Mouse (Mus musculus) intestine, embryonic 14.5 days (tissue): ENCODE data around the gene Prkaca. TPM values are rescaled to one million over a fixed set of nuclear protein-coding genes. Genes with fewer than 3 reads are reported as not detected.
A peak's percentile ranks its signal among the peaks of the same experiment; 100 is the strongest.

Experiments used
- ATAC-seq: fragments of 200-750 bp; cut with Nextera tagmentation; replicated peaks from 2 replicates; pipeline ENCODE4 v1.8.0; 2017; ENCODE audit warnings: low read depth, moderate number of reproducible peaks, moderate TSS enrichment, moderate library complexity; ENCODE audit not compliant: low FRiP score, low TSS enrichment
- DNase-seq: peaks from one replicate; pipeline ENCODE4 v3.0.0-alpha.2; 2018; ENCODE audit warnings: low spot score
- H3K27ac ChIP-seq: fragments of 300-500 bp; sonication (generic); 2 replicates; pipeline ENCODE4 v1.5.1; 2014; ENCODE audit warnings: low read depth, mild to moderate bottlenecking, control low read depth
- H3K27me3 ChIP-seq: fragments of 300-500 bp; sonication (generic); replicated peaks from 2 replicates; pipeline ENCODE4 v1.6.1; 2014; ENCODE audit warnings: low read length, control low read depth; ENCODE audit not compliant: control insufficient read depth, insufficient read depth
- H3K36me3 ChIP-seq: fragments of 300-500 bp; sonication (generic); 2 replicates; pipeline ENCODE4 v1.6.1; 2014; ENCODE audit warnings: low read length, control low read depth; ENCODE audit not compliant: control insufficient read depth, insufficient read depth
- H3K4me1 ChIP-seq: fragments of 300-500 bp; sonication (generic); replicated peaks from 2 replicates; pipeline ENCODE4 v1.6.1; 2014; ENCODE audit warnings: low read length, control low read depth, mixed read lengths; ENCODE audit not compliant: control insufficient read depth, insufficient read depth
- H3K4me2 ChIP-seq: fragments of 300-500 bp; sonication (generic); 2 replicates; pipeline ENCODE4 v1.6.1; 2014; ENCODE audit warnings: low read length
- H3K4me3 ChIP-seq: fragments of 300-500 bp; sonication (generic); 2 replicates; pipeline ENCODE4 v1.5.1; 2014; ENCODE audit warnings: low read depth, low read length, control low read depth, mixed read lengths
- H3K9ac ChIP-seq: fragments of 300-500 bp; sonication (generic); 2 replicates; pipeline ENCODE4 v1.6.1; 2014; ENCODE audit warnings: mild to moderate bottlenecking, low read length
- H3K9me3 ChIP-seq: fragments of 300-500 bp; sonication (generic); 2 replicates; pipeline ENCODE4 v1.6.1; 2016; ENCODE audit warnings: low read length, control low read depth; ENCODE audit not compliant: control insufficient read depth
- WGBS: fragments of 180-500 bp; shearing (Covaris S2); extraction: QIAGEN DNeasy Blood & Tissue Kit; methylation state at CpG from one replicate; pipeline ENCODE4 v1.1.7; 2014; 5-methylcytosine and 5-hydroxymethylcytosine counted together
- polyA plus RNA-seq: library from polyadenylated mRNA; unstranded; fragments of >200 nt; fragmentation: Nextera tagmentation; extraction: Ambion mirVana; gene quantifications from 2 replicates; pipeline ENCODE4 v1.2.1, GENCODE M21; 2014

Gene Prkaca
- polyA plus RNA-seq, 1 experiment from 2014 or later, result 105 TPM

DNA sequence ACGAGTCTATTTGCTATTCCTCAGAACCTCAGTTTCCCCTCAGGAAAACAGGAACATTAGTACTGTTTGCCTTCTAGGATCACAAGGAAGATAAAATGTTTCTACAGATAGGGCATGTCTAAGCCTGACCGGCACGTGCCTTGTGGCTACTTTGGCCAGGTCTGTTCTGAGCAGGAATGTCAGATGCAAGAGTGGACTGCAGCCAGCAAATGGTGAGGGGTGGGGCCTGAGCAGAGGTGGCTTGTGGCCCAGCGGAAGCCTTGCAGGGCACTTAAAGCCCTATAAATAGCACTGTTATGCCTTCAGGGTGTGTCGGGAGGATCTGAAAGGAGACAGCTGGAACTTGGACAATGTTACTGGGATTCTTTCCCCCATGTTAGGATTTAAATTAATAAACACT lies 50.3 kb downstream of the Prkaca start:
- H3K4me2 ChIP-seq, result peak overlapping the region; percentile 40
- DNase-seq (no peak), ATAC-seq (no peak; the same call in 1 of the 2 replicates)
- peaks cover 33% of the 10 kb centered on the region for H3K4me1 ChIP-seq
- 0 out of 2 replicates have a peak overlapping the region, but pooled peaks have one; percentile 6 for H3K4me3 ChIP-seq
- H3K9ac ChIP-seq, result no peak overlapping the region
- no peaks in the 10 kb centered on the region for H3K36me3 ChIP-seq
- H3K27ac ChIP-seq, result 0 out of 2 replicates have a peak overlapping the region, but pooled peaks have one; percentile 22
- no peaks in the 10 kb centered on the region for H3K9me3 ChIP-seq
- 6% methylated on average over 5 of the region's 5 CpGs for WGBS
- H3K27me3 ChIP-seq, result peaks cover 10% of the 10 kb centered on the region; the same call in 1 of the 2 replicates

DNA sequence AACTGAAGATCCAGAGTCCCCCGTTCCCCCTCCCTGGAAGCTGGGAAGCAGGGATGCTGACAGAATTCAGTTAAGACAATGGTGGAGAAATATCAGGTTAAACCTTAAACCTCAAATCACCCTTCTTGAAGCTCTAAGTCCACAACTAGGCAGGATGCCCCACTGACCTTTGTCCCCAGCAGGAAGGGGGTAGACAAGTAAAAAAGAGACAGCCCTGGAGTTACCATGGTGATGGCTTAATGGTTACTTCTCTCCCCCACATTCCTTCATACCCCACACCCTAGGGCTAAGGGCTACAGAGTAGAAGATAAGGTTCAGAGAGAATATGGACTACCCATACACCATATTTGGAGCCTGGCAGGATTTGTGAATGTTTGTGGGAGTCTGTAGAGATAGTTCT lies 50.8 kb downstream of the Prkaca start:
- Histone ChIP-seq H3K36me3 (no peaks in the 10 kb centered on the region), H3K4me2 (peak overlapping the region; percentile 40), H3K9ac (no peak overlapping the region), H3K9me3 (no peaks in the 10 kb centered on the region), H3K27me3 (peaks cover 10% of the 10 kb centered on the region; the same call in 1 of the 2 replicates), H3K4me1 (peaks cover 33% of the 10 kb centered on the region), H3K4me3 (no peak overlapping the region), H3K27ac (no peak overlapping the region)
- no peak for DNase-seq
- 0 out of 2 replicates have a peak, but pooled peaks have one; percentile 29 for ATAC-seq
- 58% methylated on average over 1 of the region's 1 CpGs for WGBS

DNA sequence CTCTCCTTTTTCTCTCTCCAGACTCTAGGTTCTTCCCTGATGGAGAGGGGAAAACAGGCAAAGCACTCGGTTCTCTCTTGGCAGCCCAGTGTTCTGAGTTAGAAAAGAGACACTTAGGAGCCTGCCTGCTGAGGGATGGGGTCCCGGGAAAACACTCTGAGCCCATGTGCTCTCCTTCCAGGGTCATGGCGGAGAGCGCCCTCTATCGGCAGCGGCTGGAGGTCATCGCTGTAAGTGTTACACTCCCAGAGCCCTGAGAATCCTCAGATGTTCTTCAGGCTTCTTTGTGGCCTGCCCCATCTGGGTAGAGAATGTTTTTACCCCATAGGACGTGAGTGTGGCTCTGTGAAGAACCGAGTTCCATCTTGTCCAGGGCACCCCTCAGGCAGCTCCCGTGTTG lies 51.4 kb downstream of the Prkaca start:
- DNase-seq, result peak; percentile 80
- Histone ChIP-seq H3K27me3 (peaks cover 10% of the 10 kb centered on the region; the same call in 1 of the 2 replicates), H3K4me1 (peaks cover 33% of the 10 kb centered on the region), H3K4me3 (no peak overlapping the region), H3K36me3 (no peaks in the 10 kb centered on the region), H3K27ac (no peak overlapping the region), H3K4me2 (peak overlapping the region; percentile 40; the same call in 1 of the 2 replicates), H3K9me3 (no peaks in the 10 kb centered on the region), H3K9ac (no peak overlapping the region)
- ATAC-seq, result no peak
- 19% methylated on average over 10 of the region's 10 CpGs for WGBS

DNA sequence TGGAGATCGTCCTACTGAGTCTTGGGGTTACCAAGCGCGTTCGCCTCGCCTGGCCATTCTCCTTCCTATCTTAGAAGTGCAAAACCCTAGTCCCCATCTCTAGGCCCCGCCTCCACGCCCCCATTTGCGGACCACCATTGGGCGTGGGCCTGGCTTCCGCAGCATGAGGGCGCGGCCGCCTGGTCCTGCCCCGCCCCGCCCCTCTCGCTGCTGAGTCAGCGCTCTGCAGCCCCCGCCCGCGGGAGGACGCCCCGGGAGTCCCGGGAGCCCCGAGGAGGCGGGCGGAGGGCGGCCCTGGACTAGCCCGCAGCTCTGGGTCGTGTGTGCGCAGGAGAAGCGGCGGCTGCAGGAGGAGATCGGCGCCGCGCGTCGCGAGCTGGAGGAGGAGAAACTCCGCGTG lies 53.1 kb downstream of the Prkaca start:
- peak overlapping the region; percentile 39 for H3K4me3 ChIP-seq
- DNase-seq (peak; percentile 70), ATAC-seq (peak; percentile 56)
- H3K4me2 ChIP-seq, result peak overlapping the region; percentile 67
- 3% methylated on average over 41 of the region's 41 CpGs for WGBS
- H3K36me3 ChIP-seq, result no peaks in the 10 kb centered on the region
- peak overlapping the region; percentile 21; the same call in 1 of the 2 replicates for H3K9ac ChIP-seq
- no peaks in the 10 kb centered on the region for H3K9me3 ChIP-seq
- no peak overlapping the region for H3K27ac ChIP-seq
- peaks cover 33% of the 10 kb centered on the region for H3K4me1 ChIP-seq
- peaks cover 10% of the 10 kb centered on the region; the same call in 1 of the 2 replicates for H3K27me3 ChIP-seq

DNA sequence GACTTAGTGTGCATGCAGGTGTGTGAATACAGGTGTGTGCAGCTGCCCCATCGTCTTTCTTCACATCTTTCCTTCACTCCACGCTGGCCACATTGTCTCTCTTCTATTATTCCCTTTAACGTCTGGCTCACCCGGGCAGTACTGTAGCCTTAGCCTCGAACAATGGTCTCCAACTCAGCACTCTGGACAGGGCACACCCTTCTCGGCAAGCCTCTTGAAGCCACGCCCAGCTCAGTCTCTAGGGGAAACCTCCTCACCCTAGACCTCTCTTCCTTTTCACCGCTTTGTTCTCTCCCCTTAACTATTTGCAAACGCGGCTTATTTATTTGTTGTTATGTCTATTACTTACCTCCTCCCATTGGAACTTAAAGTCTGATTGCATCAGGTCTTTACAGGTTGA lies 54.7 kb downstream of the Prkaca start:
- no peak overlapping the region for H3K9ac ChIP-seq
- no peaks in the 10 kb centered on the region for H3K9me3 ChIP-seq
- H3K4me1 ChIP-seq, result peaks cover 29% of the 10 kb centered on the region
- no peaks in the 10 kb centered on the region for H3K36me3 ChIP-seq
- ATAC-seq (no peak), DNase-seq (no peak)
- no peak overlapping the region for H3K4me2 ChIP-seq
- no peak overlapping the region for H3K27ac ChIP-seq
- WGBS, result 25% methylated on average over 10 of the region's 10 CpGs
- peaks cover 10% of the 10 kb centered on the region; the same call in 1 of the 2 replicates for H3K27me3 ChIP-seq
- H3K4me3 ChIP-seq, result no peak overlapping the region

- Histone ChIP-seq H3K9me3 (no peaks in the 10 kb centered on the region), H3K27ac (no peak overlapping the region), H3K4me2 (no peak overlapping the region), H3K27me3 (peaks cover 10% of the 10 kb centered on the region; the same call in 1 of the 2 replicates), H3K4me1 (peaks cover 14% of the 10 kb centered on the region), H3K9ac (no peak overlapping the region), H3K4me3 (no peak overlapping the region), H3K36me3 (no peaks in the 10 kb centered on the region)
- DNase-seq, result no peak
- WGBS, result 87% methylated on average over 5 of the region's 5 CpGs
- ATAC-seq, result no peak
Observed at GRCm38 (mm10) chr8:84029272-84029671, 56.5 kb downstream of the Prkaca start.

- H3K27me3 ChIP-seq, result no peaks in the 10 kb centered on the region
- H3K36me3 ChIP-seq, result no peaks in the 10 kb centered on the region
- no peak overlapping the region for H3K4me3 ChIP-seq
- DNase-seq (no peak), ATAC-seq (no peak)
- H3K9me3 ChIP-seq, result no peaks in the 10 kb centered on the region
- H3K27ac ChIP-seq, result no peak overlapping the region
- 76% methylated on average over 4 of the region's 4 CpGs for whole genome bisulfite sequencing
- no peak overlapping the region for H3K9ac ChIP-seq
- H3K4me2 ChIP-seq, result no peak overlapping the region
- H3K4me1 ChIP-seq, result no peaks in the 10 kb centered on the region
Observed at GRCm38 (mm10) chr8:84032777-84033176, 60.0 kb downstream of the Prkaca start.

DNA sequence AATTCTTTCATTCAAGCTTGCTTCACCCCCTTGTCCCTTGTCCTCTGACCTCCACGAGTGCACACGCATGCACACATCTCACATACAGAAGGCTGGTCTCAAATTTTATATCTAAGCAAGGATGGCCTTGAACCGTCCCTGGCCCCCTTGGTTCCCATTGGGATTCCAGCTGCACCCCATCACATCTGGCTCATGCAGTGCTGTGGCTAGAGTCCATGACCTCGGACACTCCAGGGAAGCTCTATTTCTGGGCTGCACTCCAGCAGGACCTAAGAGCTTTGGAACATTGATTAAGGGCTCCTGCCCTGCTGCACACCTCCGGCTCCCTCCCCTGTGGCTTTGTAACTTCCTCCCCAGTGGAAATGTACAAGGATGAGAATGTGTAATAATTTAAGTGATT lies 65.2 kb downstream of the Prkaca start:
- Histone ChIP-seq H3K4me2 (no peak overlapping the region), H3K4me1 (no peaks in the 10 kb centered on the region; the same call in 1 of the 2 replicates), H3K9me3 (no peaks in the 10 kb centered on the region), H3K27ac (no peak overlapping the region), H3K4me3 (no peak overlapping the region), H3K27me3 (peaks cover 26% of the 10 kb centered on the region), H3K36me3 (no peaks in the 10 kb centered on the region), H3K9ac (no peak overlapping the region)
- WGBS, result 70% methylated on average over 5 of the region's 5 CpGs
- DNase-seq (no peak), ATAC-seq (no peak)

GRCm38 (mm10) chr8:84039050-84039449 lies 66.3 kb downstream of the Prkaca start:
- no peaks in the 10 kb centered on the region; the same call in 1 of the 2 replicates for H3K4me1 ChIP-seq
- no peak overlapping the region for H3K4me2 ChIP-seq
- DNase-seq (peak; percentile 95), ATAC-seq (no peak)
- H3K4me3 ChIP-seq, result no peak overlapping the region
- no peak overlapping the region for H3K9ac ChIP-seq
- no peaks in the 10 kb centered on the region for H3K9me3 ChIP-seq
- WGBS, result 5% methylated on average over 5 of the region's 5 CpGs
- H3K27ac ChIP-seq, result no peak overlapping the region
- H3K27me3 ChIP-seq, result peaks cover 36% of the 10 kb centered on the region
- no peaks in the 10 kb centered on the region for H3K36me3 ChIP-seq
